Mouse (Mus musculus) hindbrain, postnatal 0 days (tissue): ENCODE data around the gene Tmem204. TPM values are rescaled to one million over a fixed set of nuclear protein-coding genes. Genes with fewer than 3 reads are reported as not detected.

Experiments
- ATAC-seq: fragments of 200-750 bp; cut with Nextera tagmentation; 2 replicates; pipeline ENCODE4 v1.8.0; 2017; ENCODE audit warnings: mild to moderate bottlenecking, moderate TSS enrichment, moderate library complexity
- DNase-seq: peaks from one replicate; pipeline ENCODE4 v3.0.0-alpha.2; 2015; ENCODE audit warnings: low spot score
- H3K27ac ChIP-seq: fragments of 300-500 bp; sonication (generic); 2 replicates; pipeline ENCODE4 v1.5.1; 2014; ENCODE audit warnings: mild to moderate bottlenecking
- H3K27me3 ChIP-seq: fragments of 300-500 bp; sonication (generic); 2 replicates; pipeline ENCODE4 v1.6.1; 2014; ENCODE audit warnings: low read length, mixed read lengths; ENCODE audit not compliant: insufficient read depth
- H3K36me3 ChIP-seq: fragments of 300-500 bp; sonication (generic); 2 replicates; pipeline ENCODE4 v1.6.1; 2014; ENCODE audit warnings: low read length, mixed read lengths; ENCODE audit not compliant: insufficient read depth
- H3K4me1 ChIP-seq: fragments of 300-500 bp; sonication (generic); 2 replicates; pipeline ENCODE4 v1.6.1; 2014; ENCODE audit warnings: antibody characterized with exemption, low read length, mixed read lengths; ENCODE audit not compliant: insufficient read depth
- H3K4me2 ChIP-seq: fragments of 300-500 bp; sonication (generic); 2 replicates; pipeline ENCODE4 v1.6.1; 2014; ENCODE audit warnings: low read depth, mild to moderate bottlenecking, low read length, moderate library complexity, mixed read lengths
- H3K4me3 ChIP-seq: fragments of 300-500 bp; sonication (generic); 2 replicates; pipeline ENCODE4 v1.5.1; 2014; ENCODE audit warnings: low read length
- H3K9ac ChIP-seq: fragments of 300-500 bp; sonication (generic); replicated peaks from 2 replicates; pipeline ENCODE4 v1.6.1; 2014; ENCODE audit warnings: mild to moderate bottlenecking, low read length, moderate library complexity, mixed read lengths
- H3K9me3 ChIP-seq: fragments of 300-500 bp; sonication (generic); 2 replicates; pipeline ENCODE4 v1.6.1; 2016; ENCODE audit warnings: low read length, mixed read lengths
- CTCF ChIP-seq: IDR thresholded peaks from 2 replicates; pipeline ENCODE4 v1.5.1; 2016; ENCODE audit warnings: antibody characterized with exemption, control low read depth, low read depth
- WGBS: fragments of 180-500 bp; shearing (Covaris S2); extraction: QIAGEN DNeasy Blood & Tissue Kit; methylation state at CpG from one replicate; pipeline ENCODE4 v1.1.7; 2014; 5-methylcytosine and 5-hydroxymethylcytosine counted together
- polyA plus RNA-seq: library from polyadenylated mRNA; unstranded; fragments of >200 nt; fragmentation: Nextera tagmentation; extraction: Ambion mirVana; gene quantifications from 2 replicates; pipeline ENCODE4 v1.2.1, GENCODE M21; 2015
- total RNA-seq: library from RNA; depleted of rRNA; stranded (reverse); fragments of >200 nt; gene quantifications from 2 replicates; pipeline ENCODE4 v1.2.3, GENCODE M21; 2014

Tmem204 gene
- total and polyA plus RNA-seq, 2 experiments from 2014 or later, result 11.7 to 21.5 TPM

GRCm38 (mm10) chr17:25110590-25110989 is 27.2 kb upstream of the Tmem204 start:
- Histone ChIP-seq H3K9me3 (no peaks in the 10 kb centered on the region), H3K27ac (no peak overlapping the region), H3K27me3 (no peaks in the 10 kb centered on the region), H3K9ac (no peak overlapping the region), H3K4me3 (no peak overlapping the region), H3K36me3 (peaks cover 28% of the 10 kb centered on the region), H3K4me1 (peaks cover 6% of the 10 kb centered on the region; the same call in 1 of the 2 replicates), H3K4me2 (no peak overlapping the region)
- no peak for TF ChIP-seq CTCF
- 92% methylated on average over 6 of the region's 6 CpGs for WGBS
- ATAC-seq, result no peak
- DNase-seq, result no peak

DNA sequence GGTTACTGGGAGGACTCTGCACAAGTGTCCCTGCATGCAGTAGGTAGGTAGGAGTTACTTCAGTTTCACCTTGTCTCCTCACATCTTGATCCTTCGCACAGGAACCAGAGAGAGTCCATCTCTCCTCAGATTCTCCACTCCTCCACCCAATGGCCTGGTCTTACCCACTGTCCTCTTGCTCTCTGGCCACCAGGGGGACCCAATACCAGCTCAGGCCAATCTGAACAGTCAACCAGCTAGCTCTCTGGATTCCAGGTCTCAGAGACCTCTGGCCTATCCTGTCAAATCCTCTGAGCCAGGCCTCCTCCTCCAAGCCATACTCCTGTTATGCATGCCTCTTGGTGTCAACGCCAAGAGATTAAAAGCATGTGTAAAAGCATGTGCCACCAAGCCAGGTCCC is 26.2 kb upstream of the Tmem204 start:
- Histone ChIP-seq H3K4me1 (peaks cover under 1% of the 10 kb centered on the region; the same call in 1 of the 2 replicates), H3K9me3 (no peaks in the 10 kb centered on the region), H3K4me3 (no peak overlapping the region), H3K27me3 (no peaks in the 10 kb centered on the region), H3K36me3 (peaks cover 37% of the 10 kb centered on the region), H3K27ac (no peak overlapping the region), H3K4me2 (no peak overlapping the region), H3K9ac (no peak overlapping the region)
- peak; percentile 76 for TF ChIP-seq CTCF
- peak; percentile 48 for DNase-seq
- WGBS, result 87% methylated on average over 2 of the region's 2 CpGs
- ATAC-seq, result peak; percentile 56

DNA sequence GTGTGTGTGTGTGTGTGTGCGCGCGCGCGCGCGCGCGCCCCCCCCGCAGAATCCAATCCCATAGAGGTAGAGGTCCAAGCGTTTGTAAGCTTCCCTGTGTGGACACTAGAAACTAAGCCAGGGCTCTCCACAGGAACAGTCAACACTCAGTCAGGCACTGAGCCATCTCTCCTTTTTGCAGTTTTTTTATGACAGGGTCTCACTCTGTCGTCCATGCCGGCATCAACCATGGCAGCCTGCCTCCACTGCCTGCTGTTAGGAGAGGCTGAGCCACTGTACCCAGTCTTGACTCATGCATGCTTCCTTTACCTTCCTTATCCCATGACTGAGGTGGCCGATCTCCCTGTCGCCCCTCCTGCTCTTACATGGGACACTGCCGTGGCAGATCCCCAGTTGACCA is 24.4 kb upstream of the Tmem204 start:
- no peak overlapping the region for H3K9ac ChIP-seq
- H3K27ac ChIP-seq, result no peak overlapping the region
- H3K36me3 ChIP-seq, result peaks cover 52% of the 10 kb centered on the region
- no peaks in the 10 kb centered on the region for H3K9me3 ChIP-seq
- TF ChIP-seq CTCF, result no peak
- no peaks in the 10 kb centered on the region for H3K27me3 ChIP-seq
- WGBS, result 88% methylated on average over 12 of the region's 16 CpGs
- H3K4me2 ChIP-seq, result no peak overlapping the region
- H3K4me1 ChIP-seq, result no peaks in the 10 kb centered on the region
- H3K4me3 ChIP-seq, result no peak overlapping the region
- ATAC-seq (no peak), DNase-seq (no peak)

DNA sequence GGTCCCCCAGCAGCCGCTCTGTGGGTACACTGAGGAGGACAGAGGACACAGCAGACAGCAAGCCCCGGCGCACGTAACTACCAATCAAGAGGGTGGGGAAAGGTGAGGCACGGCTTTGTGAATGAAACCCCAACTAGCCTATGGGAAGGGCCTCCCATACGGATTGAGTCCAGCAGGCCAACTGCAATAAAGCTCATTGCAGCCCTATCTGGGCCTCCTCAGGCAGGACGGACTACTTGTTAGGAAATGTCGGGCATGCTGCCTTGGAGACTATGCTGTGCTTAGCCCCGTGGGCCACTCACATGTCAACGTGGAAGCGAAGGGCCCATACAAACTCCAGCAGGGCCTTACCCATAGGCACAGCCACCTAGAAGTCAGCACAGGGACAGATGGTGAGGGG is 17.9 kb upstream of the Tmem204 start:
- no peaks in the 10 kb centered on the region for H3K27me3 ChIP-seq
- no peak for DNase-seq
- TF ChIP-seq CTCF, result no peak
- no peak overlapping the region for H3K27ac ChIP-seq
- H3K9ac ChIP-seq, result no peak overlapping the region
- H3K36me3 ChIP-seq, result peaks cover 68% of the 10 kb centered on the region
- ATAC-seq, result no peak
- H3K4me1 ChIP-seq, result no peaks in the 10 kb centered on the region
- no peak overlapping the region for H3K4me3 ChIP-seq
- 95% methylated on average over 11 of the region's 11 CpGs for WGBS
- H3K4me2 ChIP-seq, result no peak overlapping the region
- no peaks in the 10 kb centered on the region for H3K9me3 ChIP-seq

DNA sequence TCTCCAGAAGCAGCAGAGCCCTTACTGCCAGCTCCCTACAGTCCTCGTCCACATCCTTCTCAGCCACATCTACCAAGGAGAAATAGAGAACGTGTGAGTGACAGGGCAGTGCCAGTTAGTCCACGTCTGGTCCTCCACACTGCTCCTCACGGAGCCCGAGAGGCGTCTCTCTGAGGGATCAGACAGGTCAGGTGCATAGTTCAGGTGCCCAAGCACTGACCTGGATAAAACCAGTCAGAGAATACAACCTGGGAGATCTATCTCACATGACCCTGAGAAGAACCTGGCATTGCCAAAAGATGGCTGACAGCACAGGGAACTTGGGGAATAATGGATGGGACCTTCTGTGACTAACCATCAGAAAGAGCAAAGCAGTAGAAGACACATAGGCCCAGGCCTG is 16.7 kb upstream of the Tmem204 start:
- WGBS, result 95% methylated on average over 6 of the region's 6 CpGs
- Histone ChIP-seq H3K4me3 (no peak overlapping the region), H3K9me3 (no peaks in the 10 kb centered on the region), H3K4me2 (no peak overlapping the region), H3K27ac (no peak overlapping the region), H3K36me3 (peaks cover 55% of the 10 kb centered on the region), H3K9ac (no peak overlapping the region), H3K27me3 (no peaks in the 10 kb centered on the region), H3K4me1 (no peaks in the 10 kb centered on the region)
- TF ChIP-seq CTCF, result no peak
- no peak for DNase-seq
- ATAC-seq, result no peak

DNA sequence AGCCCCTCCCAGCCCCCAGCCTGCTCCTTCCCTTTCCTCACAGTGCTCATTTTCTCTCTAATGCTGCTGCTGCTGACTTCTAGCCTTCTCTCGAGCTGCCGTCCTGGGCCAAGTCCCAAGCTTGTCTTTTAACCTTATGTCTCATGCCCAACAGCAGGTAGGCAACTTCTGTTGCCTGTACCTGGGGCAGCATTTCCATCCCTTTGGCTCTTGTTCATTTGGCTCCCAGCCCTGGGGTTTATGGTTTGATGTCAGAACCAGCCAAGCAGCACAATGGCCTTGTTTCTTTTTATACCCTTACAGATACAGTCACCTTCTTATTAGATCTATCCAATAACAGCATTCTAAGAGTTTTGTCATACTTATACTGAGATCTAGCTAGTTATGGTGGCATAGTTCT is 12.8 kb upstream of the Tmem204 start:
- H3K27me3 ChIP-seq, result no peaks in the 10 kb centered on the region
- H3K27ac ChIP-seq, result no peak overlapping the region
- WGBS, result 83% methylated on average over 2 of the region's 2 CpGs
- ATAC-seq, result no peak
- TF ChIP-seq CTCF, result no peak
- H3K36me3 ChIP-seq, result peaks cover 41% of the 10 kb centered on the region
- DNase-seq, result no peak
- no peak overlapping the region for H3K9ac ChIP-seq
- no peaks in the 10 kb centered on the region for H3K4me1 ChIP-seq
- no peak overlapping the region for H3K4me2 ChIP-seq
- no peak overlapping the region for H3K4me3 ChIP-seq
- no peaks in the 10 kb centered on the region for H3K9me3 ChIP-seq

DNA sequence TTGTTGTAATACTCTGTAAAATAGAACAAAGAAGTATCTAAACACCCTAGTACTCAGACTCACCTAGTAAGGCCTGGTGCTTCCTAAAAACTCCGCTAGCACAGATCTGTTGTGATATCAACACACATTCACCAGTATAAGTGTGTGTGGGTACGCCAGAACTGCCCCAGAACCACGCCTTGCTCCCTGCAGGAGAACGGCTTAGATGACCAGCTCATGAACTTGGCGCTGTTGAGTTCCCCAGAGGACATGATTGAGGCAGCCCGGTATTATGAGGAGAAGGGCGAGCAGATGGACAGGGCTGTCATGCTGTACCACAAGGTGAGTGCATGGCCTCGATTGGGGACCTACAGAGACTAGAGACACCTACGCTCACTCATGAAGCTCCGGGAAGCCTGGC is 7.1 kb upstream of the Tmem204 start:
- Histone ChIP-seq H3K9ac (no peak overlapping the region), H3K36me3 (peaks cover 33% of the 10 kb centered on the region)
- 91% methylated on average over 10 of the region's 10 CpGs for WGBS

More for the DNA sequence above, 7.1 kb upstream of the Tmem204 start:
- Histone ChIP-seq H3K9me3 (no peaks in the 10 kb centered on the region), H3K27me3 (no peaks in the 10 kb centered on the region), H3K4me2 (no peak overlapping the region), H3K4me3 (no peak overlapping the region), H3K4me1 (no peaks in the 10 kb centered on the region), H3K27ac (no peak overlapping the region)
- TF ChIP-seq CTCF, result no peak
- ATAC-seq (no peak), DNase-seq (no peak)
